Mouse (Mus musculus): ENCODE data around the gene Zmynd10. TPM values are rescaled to one million over a fixed set of nuclear protein-coding genes. Genes with fewer than 3 reads are reported as not detected.

Zmynd10 gene
- total and polyA plus RNA-seq, 2 experiments: 0.10 to 0.28 TPM

GRCm38 (mm10) chr9:107575579-107576356, 28.7 kb downstream of the Zmynd10 start:
- no peak overlapping the region for H3K4me3 ChIP-seq (ENCODE audit: insufficient read depth, low read depth, low read length)
- 23% methylated on average over 14 of the region's 14 CpGs for whole genome bisulfite sequencing
- peaks cover 9% of the 10 kb centered on the region for H3K36me3 ChIP-seq (ENCODE audit: control insufficient read depth, insufficient read depth, low read length)
- peak overlapping the region; percentile 96 for H3K27ac ChIP-seq (replicated peaks; ENCODE audit: insufficient read depth, low read depth, low read length)
- peaks cover 22% of the 10 kb centered on the region; the same call in 1 of the 2 replicates for H3K79me2 ChIP-seq (ENCODE audit: control insufficient read depth, insufficient read depth, low read length)
- H3K4me1 ChIP-seq (ENCODE audit: control insufficient read depth, insufficient read depth, low read length): peaks cover 33% of the 10 kb centered on the region
- TF ChIP-seq POLR2A (IDR thresholded peaks at IDR 0.05; ENCODE audit: extremely low read depth, insufficient read depth, low read length) (no peak), CTCF (IDR thresholded peaks at IDR 0.05; ENCODE audit: low read depth, low read length) (no peak)
- no peaks in the 10 kb centered on the region for H3K27me3 ChIP-seq (ENCODE audit: control insufficient read depth, insufficient read depth, low read length)
- H3K9ac ChIP-seq (ENCODE audit: low read depth, low read length): peak overlapping the region; percentile 16; the same call in 1 of the 2 replicates
- peak; percentile 94 for DNase-seq (ENCODE audit: extremely low read depth, low read depth, low spot score)

GRCm38 (mm10) chr9:107576357-107577107, 29.4 kb downstream of the Zmynd10 start, which contains the start of gene Hyal1:
Hyal1 (plus strand) TSS chr9:107576927.
- Histone ChIP-seq H3K36me3 (ENCODE audit: control insufficient read depth, insufficient read depth, low read length) (peaks cover 9% of the 10 kb centered on the region), H3K9ac (ENCODE audit: low read depth, low read length) (peak within 1 kb of the TSS; percentile 91), H3K27me3 (ENCODE audit: control insufficient read depth, insufficient read depth, low read length) (no peaks in the 10 kb centered on the region), H3K4me3 (ENCODE audit: insufficient read depth, low read depth, low read length) (peak within 1 kb of the TSS; percentile 91), H3K79me2 (ENCODE audit: control insufficient read depth, insufficient read depth, low read length) (peaks cover 19% of the 10 kb centered on the region; the same call in 1 of the 2 replicates), H3K27ac (replicated peaks; ENCODE audit: insufficient read depth, low read depth, low read length) (peak within 1 kb of the TSS; percentile 97), H3K4me1 (ENCODE audit: control insufficient read depth, insufficient read depth, low read length) (peaks cover 25% of the 10 kb centered on the region)
- peak; percentile 97 for DNase-seq (ENCODE audit: extremely low read depth, low read depth, low spot score)
- TF ChIP-seq POLR2A (IDR thresholded peaks at IDR 0.05; ENCODE audit: extremely low read depth, insufficient read depth, low read length) (peak; percentile 94), CTCF (IDR thresholded peaks at IDR 0.05; ENCODE audit: low read depth, low read length) (no peak)
- 6% methylated on average over 16 of the region's 16 CpGs for WGBS

- WGBS: 20% methylated on average over 10 of the region's 10 CpGs
- Histone ChIP-seq H3K27ac (replicated peaks; ENCODE audit: insufficient read depth, low read depth, low read length) (peak overlapping the region; percentile 97), H3K36me3 (ENCODE audit: control insufficient read depth, insufficient read depth, low read length) (peaks cover 2% of the 10 kb centered on the region; the same call in 1 of the 2 replicates), H3K79me2 (ENCODE audit: control insufficient read depth, insufficient read depth, low read length) (peaks cover 15% of the 10 kb centered on the region; the same call in 1 of the 2 replicates), H3K4me3 (ENCODE audit: insufficient read depth, low read depth, low read length) (peak overlapping the region; percentile 91), H3K27me3 (ENCODE audit: control insufficient read depth, insufficient read depth, low read length) (no peaks in the 10 kb centered on the region), H3K4me1 (ENCODE audit: control insufficient read depth, insufficient read depth, low read length) (peaks cover 28% of the 10 kb centered on the region), H3K9ac (ENCODE audit: low read depth, low read length) (peak overlapping the region; percentile 91)
- TF ChIP-seq POLR2A (IDR thresholded peaks at IDR 0.05; ENCODE audit: extremely low read depth, insufficient read depth, low read length): peak; percentile 44; the same call in 1 of the 2 replicates
- TF ChIP-seq CTCF (IDR thresholded peaks at IDR 0.05; ENCODE audit: low read depth, low read length): no peak
- DNase-seq (ENCODE audit: extremely low read depth, low read depth, low spot score): peak; percentile 90
These were observed 30.8 kb downstream of the Zmynd10 start for GRCm38 (mm10) chr9:107577871-107578270.

GRCm38 (mm10) chr9:107578587-107578986, 31.5 kb downstream of the Zmynd10 start, which contains the start of gene Naa80:
Naa80 (plus strand) TSS chr9:107578887.
- H3K27me3 ChIP-seq (ENCODE audit: control insufficient read depth, insufficient read depth, low read length): no peaks in the 10 kb centered on the region
- TF ChIP-seq POLR2A (IDR thresholded peaks at IDR 0.05; ENCODE audit: extremely low read depth, insufficient read depth, low read length) (no peak), CTCF (IDR thresholded peaks at IDR 0.05; ENCODE audit: low read depth, low read length) (no peak)
- H3K27ac ChIP-seq (replicated peaks; ENCODE audit: insufficient read depth, low read depth, low read length): peak within 1 kb of the TSS; percentile 97
- no peak for DNase-seq (ENCODE audit: extremely low read depth, low read depth, low spot score)
- H3K79me2 ChIP-seq (ENCODE audit: control insufficient read depth, insufficient read depth, low read length): peaks cover 15% of the 10 kb centered on the region; the same call in 1 of the 2 replicates
- H3K4me1 ChIP-seq (ENCODE audit: control insufficient read depth, insufficient read depth, low read length): peaks cover 28% of the 10 kb centered on the region
- H3K36me3 ChIP-seq (ENCODE audit: control insufficient read depth, insufficient read depth, low read length): peaks cover 2% of the 10 kb centered on the region; the same call in 1 of the 2 replicates
- H3K4me3 ChIP-seq (ENCODE audit: insufficient read depth, low read depth, low read length): peak within 1 kb of the TSS; percentile 91
- WGBS: 24% methylated on average over 3 of the region's 3 CpGs
- H3K9ac ChIP-seq (ENCODE audit: low read depth, low read length): peak within 1 kb of the TSS; percentile 91

- 91% methylated on average over 14 of the region's 14 CpGs for WGBS
- H3K4me3 ChIP-seq (ENCODE audit: insufficient read depth, low read depth, low read length): peak overlapping the region; percentile 8
- H3K27me3 ChIP-seq (ENCODE audit: control insufficient read depth, insufficient read depth, low read length): no peaks in the 10 kb centered on the region
- peak overlapping the region; percentile 20 for H3K27ac ChIP-seq (replicated peaks; ENCODE audit: insufficient read depth, low read depth, low read length)
- H3K9ac ChIP-seq (ENCODE audit: low read depth, low read length): peak overlapping the region; percentile 64
- no peak for TF ChIP-seq CTCF (IDR thresholded peaks at IDR 0.05; ENCODE audit: low read depth, low read length)
- TF ChIP-seq POLR2A (IDR thresholded peaks at IDR 0.05; ENCODE audit: extremely low read depth, insufficient read depth, low read length): no peak
- H3K36me3 ChIP-seq (ENCODE audit: control insufficient read depth, insufficient read depth, low read length): peaks cover 2% of the 10 kb centered on the region; the same call in 1 of the 2 replicates
- peaks cover 28% of the 10 kb centered on the region for H3K4me1 ChIP-seq (ENCODE audit: control insufficient read depth, insufficient read depth, low read length)
- DNase-seq (ENCODE audit: extremely low read depth, low read depth, low spot score): peak; percentile 39
- H3K79me2 ChIP-seq (ENCODE audit: control insufficient read depth, insufficient read depth, low read length): peaks cover 15% of the 10 kb centered on the region; the same call in 1 of the 2 replicates
These were observed 32.2 kb downstream of the Zmynd10 start for GRCm38 (mm10) chr9:107579023-107579900.
